Mouse (Mus musculus) CH12.LX (cell line): ENCODE measurements around the gene Sult6b2. TPM values are rescaled to one million over a fixed set of nuclear protein-coding genes. Genes with fewer than 3 reads are reported as not detected.

ENCODE experiments used
- CHD1 ChIP-seq: IDR thresholded peaks from 2 replicates; pipeline ENCODE4 v1.6.1; 2012; ENCODE audit warnings: low read depth, low read length, improper control_type of control experiment, inconsistent platforms
- CHD2 ChIP-seq: IDR thresholded peaks from 2 replicates; pipeline ENCODE4 v1.6.1; 2011; ENCODE audit warnings: low read length, improper control_type of control experiment
- CTCF ChIP-seq, 2 experiments: IDR thresholded peaks in 1 of 2; conservative IDR thresholded peaks in 1 of 2; 2 replicates each; pipeline ENCODE4 v1.5.1; 2011 to 2012; ENCODE audit warnings: low read depth in 2 of 2, low read length in 2 of 2, improper control_type of control experiment in 1 of 2, inconsistent platforms in 1 of 2, mild to moderate bottlenecking in 1 of 2, moderate library complexity in 1 of 2
- ELF1 ChIP-seq: IDR thresholded peaks from 2 replicates; pipeline ENCODE4 v1.6.1; 2014; ENCODE audit warnings: low read depth, mild to moderate bottlenecking, inconsistent platforms, low read length, improper control_type of control experiment
- GABPA ChIP-seq: IDR thresholded peaks from 2 replicates; pipeline ENCODE4 v1.6.1; 2012; ENCODE audit warnings: low read depth, low read length, improper control_type of control experiment, inconsistent platforms; ENCODE audit not compliant: insufficient replicate concordance
- IRF4 ChIP-seq: IDR thresholded peaks from 2 replicates; pipeline ENCODE4 v1.6.1; 2014; ENCODE audit warnings: low read depth, mild to moderate bottlenecking, inconsistent platforms, low read length, improper control_type of control experiment
- JUN ChIP-seq: IDR thresholded peaks from 2 replicates; pipeline ENCODE4 v1.6.1; 2011; ENCODE audit warnings: low read depth, mild to moderate bottlenecking, low read length, improper control_type of control experiment, moderate library complexity; ENCODE audit not compliant: insufficient read depth
- JUND ChIP-seq: conservative IDR thresholded peaks from 2 replicates; pipeline ENCODE4 v1.6.1; 2011; ENCODE audit warnings: low read depth, low read length, improper control_type of control experiment
- MAFK ChIP-seq: IDR thresholded peaks from 2 replicates; pipeline ENCODE4 v1.6.1; 2011; ENCODE audit warnings: low read length, improper control_type of control experiment; ENCODE audit not compliant: insufficient replicate concordance
- MAZ ChIP-seq: IDR thresholded peaks from 2 replicates; pipeline ENCODE4 v1.6.1; 2012; ENCODE audit warnings: low read depth, mild to moderate bottlenecking, inconsistent platforms, low read length, improper control_type of control experiment, moderate library complexity
- MXI1 ChIP-seq: IDR thresholded peaks from 2 replicates; pipeline ENCODE4 v1.6.1; 2011; ENCODE audit warnings: mild to moderate bottlenecking, low read depth, low read length, improper control_type of control experiment
- MYC ChIP-seq: IDR thresholded peaks from 2 replicates; pipeline ENCODE4 v1.6.1; 2011; ENCODE audit warnings: low read depth, mild to moderate bottlenecking, improper control_type of control experiment, low read length
- PAX5 ChIP-seq: IDR thresholded peaks from 2 replicates; pipeline ENCODE4 v1.6.1; 2012; ENCODE audit warnings: low read length, inconsistent platforms, mixed read lengths
- POLR2AphosphoS2 ChIP-seq: IDR thresholded peaks from 2 replicates; pipeline ENCODE4 v1.6.1; 2011; ENCODE audit warnings: low read depth, low read length, improper control_type of control experiment
- RCOR1 ChIP-seq: conservative IDR thresholded peaks from 2 replicates; pipeline ENCODE4 v1.6.1; 2012; ENCODE audit warnings: low read depth, mild to moderate bottlenecking, inconsistent platforms, low read length, improper control_type of control experiment
- TCF12 ChIP-seq: IDR thresholded peaks from 2 replicates; pipeline ENCODE4 v1.6.1; 2014; ENCODE audit warnings: low read depth, mild to moderate bottlenecking, inconsistent platforms, low read length, improper control_type of control experiment
- USF1 ChIP-seq: IDR thresholded peaks from 2 replicates; pipeline ENCODE4 v1.6.1; 2014; ENCODE audit warnings: low read depth, mild to moderate bottlenecking, inconsistent platforms, low read length, improper control_type of control experiment
- polyA plus RNA-seq: library from polyadenylated mRNA; unstranded; fragments of >175 nt; gene quantifications from 2 replicates; pipeline ENCODE4 v1.2.1, GENCODE M21; 2012; ENCODE audit warnings: low read depth; ENCODE audit not compliant: insufficient read length
- total RNA-seq, 2 experiments: library from RNA; depleted of rRNA; stranded (reverse); fragments of 300-350 nt in 1 of 2; fragments of >200 nt in 1 of 2; gene quantifications; 2 replicates each; pipeline ENCODE4 v1.2.3; 2012 to 2014

The Sult6b2 gene
- total and polyA plus RNA-seq, 3 experiments: 0.25 to 1.1 (median 0.54) TPM

DNA sequence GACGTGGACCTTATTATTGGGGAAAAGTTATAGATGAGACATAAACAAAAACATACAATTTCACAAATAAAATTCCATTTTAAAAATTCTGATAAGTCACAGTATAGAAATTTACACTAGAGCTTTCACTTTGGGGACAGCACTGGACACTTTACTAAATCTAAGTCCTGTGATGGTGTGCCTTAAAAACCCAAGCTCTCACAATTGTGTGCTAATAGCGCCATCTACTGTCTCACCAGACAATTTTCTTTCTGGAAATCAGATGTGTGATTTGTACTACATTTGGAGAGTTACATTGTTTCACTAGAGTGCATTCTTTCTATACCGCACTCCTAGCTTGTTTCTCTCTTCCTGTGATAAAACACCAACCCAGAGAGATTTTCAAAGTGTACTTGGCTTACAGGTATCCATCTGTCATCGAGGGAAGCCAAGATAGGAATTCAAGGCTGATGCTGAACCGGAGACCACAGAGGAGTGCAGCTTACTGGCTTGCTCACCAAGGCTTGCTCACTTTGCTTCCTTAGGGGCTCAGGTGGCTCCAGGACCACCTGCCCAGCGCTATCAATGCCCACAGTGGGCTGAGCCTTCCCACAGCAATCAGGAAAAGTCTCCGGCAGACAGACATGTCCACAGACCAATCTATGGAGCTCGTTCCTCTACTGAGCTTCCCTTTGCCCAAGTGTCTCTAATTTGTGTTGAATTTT lies 68.8 kb downstream of the Sult6b2 start (continued):
- no peak for TF ChIP-seq MAZ
- TF ChIP-seq JUN: no peak
- TF ChIP-seq ELF1: no peak
- no peak for TF ChIP-seq GABPA
- 0 out of 2 replicates have a peak, but pooled peaks have one; percentile 34 for TF ChIP-seq JUND
- TF ChIP-seq TCF12: no peak
- peak; percentile 52 to 89 for TF ChIP-seq CTCF (conservative IDR thresholded peaks at IDR 0.05 in 1 of 2, IDR thresholded peaks at IDR 0.05 in 1 of 2; ENCODE audit: low read depth in 2 of 2, low read length in 2 of 2)
- no peak for TF ChIP-seq PAX5
- no peak for TF ChIP-seq CHD2
- 0 out of 2 replicates have a peak, but pooled peaks have one; percentile 21 for TF ChIP-seq IRF4
- no peak for TF ChIP-seq CHD1
- no peak for TF ChIP-seq USF1
- no peak for TF ChIP-seq MXI1
- TF ChIP-seq POLR2AphosphoS2: no peak
- TF ChIP-seq RCOR1: no peak
- TF ChIP-seq MAFK: no peak
- 0 out of 2 replicates have a peak, but pooled peaks have one; percentile 33 for TF ChIP-seq MYC

Other genes starting within 250 kb of the Sult6b2 start
- not detected in 2 replicates for gene Kcnj8, start 232.9 kb downstream of the Sult6b2 start, total RNA-seq (2012; rRNA removed)
- not detected in 2 replicates for gene Kcnj8, start 232.9 kb downstream of the Sult6b2 start, total RNA-seq (2014; rRNA removed)
- not detected in 2 replicates for gene Kcnj8, start 232.9 kb downstream of the Sult6b2 start, polyA plus RNA-seq
- not detected in 2 replicates for gene Abcc9, start 102.2 kb downstream of the Sult6b2 start, total RNA-seq (2012; rRNA removed)
- not detected in 2 replicates for gene Abcc9, start 102.2 kb downstream of the Sult6b2 start, total RNA-seq (2014; rRNA removed)
- not detected in 2 replicates for gene Abcc9, start 102.2 kb downstream of the Sult6b2 start, polyA plus RNA-seq
- 37.3 and 39.5 TPM in 2 replicates for gene Cmas, start 47.8 kb downstream of the Sult6b2 start, total RNA-seq (2012; rRNA removed)
- gene Cmas, start 47.8 kb downstream of the Sult6b2 start, total RNA-seq (2014; rRNA removed): 62.4 and 66.7 TPM in 2 replicates
- gene Cmas, start 47.8 kb downstream of the Sult6b2 start, polyA plus RNA-seq: 63.9 and 65.7 TPM in 2 replicates
- 0.04 and 0.13 TPM in 2 replicates for gene St8sia1, start 159.9 kb upstream of the Sult6b2 start, total RNA-seq (2012; rRNA removed)
- 0.20 and 0.22 TPM in 2 replicates for gene St8sia1, start 159.9 kb upstream of the Sult6b2 start, total RNA-seq (2014; rRNA removed)
- gene St8sia1, start 159.9 kb upstream of the Sult6b2 start, polyA plus RNA-seq: 0.31 and 0.51 TPM in 2 replicates